Mouse (Mus musculus): ENCODE results near the gene Nmrk1.

DNA sequence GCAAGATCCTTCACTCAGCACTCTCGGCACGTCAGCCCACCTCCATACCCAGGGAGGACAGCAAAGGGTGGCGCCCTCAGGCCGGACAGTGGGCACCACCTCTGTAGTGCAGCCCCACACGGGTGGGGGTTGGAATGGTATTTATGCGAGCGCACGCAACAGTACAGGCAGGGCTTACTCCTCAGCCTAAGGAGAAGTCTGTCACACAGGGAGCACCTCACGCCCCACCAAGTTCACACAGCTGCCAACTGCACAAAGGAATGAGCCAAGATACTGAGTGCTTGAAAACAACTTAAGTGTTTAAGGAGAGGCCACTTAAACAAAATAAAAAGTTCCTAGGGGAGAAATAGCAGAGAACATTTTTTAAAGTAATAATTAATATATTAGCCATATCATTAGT is 44.6 kb upstream of the Nmrk1 start:
- no peak for TF ChIP-seq EP300 (optimal IDR thresholded peaks at IDR 0.05)
- no peak for TF ChIP-seq CTCF (IDR thresholded peaks at IDR 0.05; ENCODE audit: low read depth)

Measured in stomach, postnatal 0 days (tissue).